Mouse (Mus musculus) intestine, embryonic 14.5 days (tissue): Measurements from ENCODE around the gene Acot12. TPM values are rescaled to one million over a fixed set of nuclear protein-coding genes. Genes with fewer than 3 reads are reported as not detected.

Experiments
- ATAC-seq: fragments of 200-750 bp; cut with Nextera tagmentation; replicated peaks from 2 replicates; pipeline ENCODE4 v1.8.0; 2017; ENCODE audit warnings: low read depth, moderate number of reproducible peaks, moderate TSS enrichment, moderate library complexity; ENCODE audit not compliant: low FRiP score, low TSS enrichment
- DNase-seq: peaks from one replicate; pipeline ENCODE4 v3.0.0-alpha.2; 2018; ENCODE audit warnings: low spot score
- H3K27ac ChIP-seq: fragments of 300-500 bp; sonication (generic); 2 replicates; pipeline ENCODE4 v1.5.1; 2014; ENCODE audit warnings: low read depth, mild to moderate bottlenecking, control low read depth
- H3K27me3 ChIP-seq: fragments of 300-500 bp; sonication (generic); replicated peaks from 2 replicates; pipeline ENCODE4 v1.6.1; 2014; ENCODE audit warnings: low read length, control low read depth; ENCODE audit not compliant: control insufficient read depth, insufficient read depth
- H3K36me3 ChIP-seq: fragments of 300-500 bp; sonication (generic); 2 replicates; pipeline ENCODE4 v1.6.1; 2014; ENCODE audit warnings: low read length, control low read depth; ENCODE audit not compliant: control insufficient read depth, insufficient read depth
- H3K4me1 ChIP-seq: fragments of 300-500 bp; sonication (generic); replicated peaks from 2 replicates; pipeline ENCODE4 v1.6.1; 2014; ENCODE audit warnings: low read length, control low read depth, mixed read lengths; ENCODE audit not compliant: control insufficient read depth, insufficient read depth
- H3K4me2 ChIP-seq: fragments of 300-500 bp; sonication (generic); 2 replicates; pipeline ENCODE4 v1.6.1; 2014; ENCODE audit warnings: low read length
- H3K4me3 ChIP-seq: fragments of 300-500 bp; sonication (generic); 2 replicates; pipeline ENCODE4 v1.5.1; 2014; ENCODE audit warnings: low read depth, low read length, control low read depth, mixed read lengths
- H3K9ac ChIP-seq: fragments of 300-500 bp; sonication (generic); 2 replicates; pipeline ENCODE4 v1.6.1; 2014; ENCODE audit warnings: mild to moderate bottlenecking, low read length
- H3K9me3 ChIP-seq: fragments of 300-500 bp; sonication (generic); 2 replicates; pipeline ENCODE4 v1.6.1; 2016; ENCODE audit warnings: low read length, control low read depth; ENCODE audit not compliant: control insufficient read depth
- WGBS: fragments of 180-500 bp; shearing (Covaris S2); extraction: QIAGEN DNeasy Blood & Tissue Kit; methylation state at CpG from one replicate; pipeline ENCODE4 v1.1.7; 2014; 5-methylcytosine and 5-hydroxymethylcytosine counted together
- polyA plus RNA-seq: library from polyadenylated mRNA; unstranded; fragments of >200 nt; fragmentation: Nextera tagmentation; extraction: Ambion mirVana; gene quantifications from 2 replicates; pipeline ENCODE4 v1.2.1, GENCODE M21; 2014

The Acot12 gene
- polyA plus RNA-seq, 1 experiment from 2014 or later: 0.47 TPM

DNA sequence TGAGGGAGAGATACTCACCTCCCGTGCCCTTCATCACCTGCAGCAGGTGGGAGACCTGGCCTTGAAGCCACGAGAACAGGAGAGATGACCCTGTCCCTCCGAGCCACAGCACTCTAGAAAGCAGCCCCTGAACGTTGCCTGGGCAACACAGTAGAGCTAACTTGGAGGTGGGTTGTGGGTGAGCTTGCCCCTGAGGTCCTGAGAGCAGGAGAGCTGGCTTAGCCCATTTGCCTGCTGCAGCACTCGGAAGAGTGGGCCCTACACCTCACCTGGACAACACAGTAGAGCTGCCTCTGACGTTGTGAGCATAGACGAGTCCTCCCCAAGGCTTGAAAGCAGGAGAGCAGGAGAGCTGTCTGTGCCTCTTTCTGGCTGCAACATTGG, 17.6 kb upstream of the Acot12 start:
- Histone ChIP-seq H3K9me3 (no peaks in the 10 kb centered on the region), H3K4me2 (no peak overlapping the region), H3K27ac (no peak overlapping the region), H3K4me3 (no peak overlapping the region), H3K4me1 (no peaks in the 10 kb centered on the region), H3K27me3 (no peaks in the 10 kb centered on the region), H3K9ac (no peak overlapping the region), H3K36me3 (no peaks in the 10 kb centered on the region)
- no peak for ATAC-seq
- DNase-seq: no peak
- 79% methylated on average over 7 of the region's 7 CpGs for WGBS

DNA sequence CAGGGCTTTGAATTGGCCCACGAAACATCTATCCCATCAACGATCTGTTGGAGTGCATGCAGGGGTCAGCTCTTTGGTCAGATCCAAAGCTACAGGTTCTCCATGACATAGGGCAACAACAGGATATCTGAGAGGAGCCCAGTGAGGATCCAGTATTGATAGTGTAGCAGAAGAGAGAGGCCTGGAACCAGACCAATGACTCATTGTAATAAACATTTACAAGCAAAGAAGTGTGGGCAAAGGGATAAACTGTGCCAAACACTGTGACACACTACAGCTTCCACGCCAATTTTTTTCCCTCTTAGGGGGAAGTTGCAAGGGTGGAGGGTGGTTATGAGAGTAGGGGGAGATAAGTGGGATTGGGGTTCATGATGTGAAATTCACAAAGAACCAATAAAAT, 17.1 kb upstream of the Acot12 start:
- Histone ChIP-seq H3K27me3 (no peaks in the 10 kb centered on the region), H3K4me3 (no peak overlapping the region), H3K36me3 (no peaks in the 10 kb centered on the region), H3K9ac (no peak overlapping the region), H3K4me2 (no peak overlapping the region), H3K9me3 (no peaks in the 10 kb centered on the region), H3K4me1 (no peaks in the 10 kb centered on the region), H3K27ac (no peak overlapping the region)
- DNase-seq (no peak), ATAC-seq (no peak)
- 72% methylated on average over 3 of the region's 3 CpGs for WGBS

DNA sequence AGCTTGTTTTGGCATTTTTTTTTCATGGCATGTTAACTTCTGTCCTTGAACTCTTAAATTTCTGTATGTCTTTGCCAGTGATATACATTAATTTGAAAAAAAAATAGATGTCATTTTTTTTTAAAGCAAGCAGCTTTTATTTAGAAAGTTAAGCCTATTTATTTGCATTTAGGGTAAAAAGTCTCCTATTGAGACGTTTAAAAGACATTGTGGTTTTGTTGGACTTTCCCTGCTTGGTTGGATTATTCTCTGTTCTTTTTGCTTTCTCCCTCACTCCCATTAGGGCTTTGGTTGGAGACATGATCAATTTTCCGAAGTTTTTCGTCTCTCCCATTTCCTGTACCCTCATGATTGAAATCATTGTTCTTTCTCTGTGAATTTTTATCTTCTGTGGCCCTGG, 16.2 kb upstream of the Acot12 start:
- ATAC-seq: no peak
- WGBS: 58% methylated on average over 3 of the region's 3 CpGs
- Histone ChIP-seq H3K4me2 (no peak overlapping the region), H3K9ac (no peak overlapping the region), H3K36me3 (no peaks in the 10 kb centered on the region), H3K27me3 (no peaks in the 10 kb centered on the region), H3K27ac (no peak overlapping the region), H3K9me3 (no peaks in the 10 kb centered on the region), H3K4me1 (no peaks in the 10 kb centered on the region), H3K4me3 (no peak overlapping the region)
- no peak for DNase-seq

DNA sequence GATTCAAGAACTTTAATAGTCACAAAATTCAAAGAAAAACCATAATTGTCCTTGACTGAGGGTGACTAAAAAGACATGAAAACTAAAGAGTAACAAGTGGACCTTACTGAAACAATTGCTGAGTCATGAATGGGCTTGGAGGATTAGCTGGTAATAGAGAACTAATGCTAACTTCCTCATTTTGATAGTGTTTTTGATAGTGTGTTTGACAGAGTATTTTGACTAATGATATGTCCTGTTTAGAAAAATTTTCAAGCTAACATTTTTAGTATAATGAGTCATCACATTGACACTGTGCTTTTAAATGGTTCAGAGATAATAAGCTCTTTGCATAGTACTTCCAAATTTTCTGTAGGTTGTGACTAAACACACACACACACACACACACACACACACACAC, 13.4 kb upstream of the Acot12 start:
- ATAC-seq: no peak

DNA sequence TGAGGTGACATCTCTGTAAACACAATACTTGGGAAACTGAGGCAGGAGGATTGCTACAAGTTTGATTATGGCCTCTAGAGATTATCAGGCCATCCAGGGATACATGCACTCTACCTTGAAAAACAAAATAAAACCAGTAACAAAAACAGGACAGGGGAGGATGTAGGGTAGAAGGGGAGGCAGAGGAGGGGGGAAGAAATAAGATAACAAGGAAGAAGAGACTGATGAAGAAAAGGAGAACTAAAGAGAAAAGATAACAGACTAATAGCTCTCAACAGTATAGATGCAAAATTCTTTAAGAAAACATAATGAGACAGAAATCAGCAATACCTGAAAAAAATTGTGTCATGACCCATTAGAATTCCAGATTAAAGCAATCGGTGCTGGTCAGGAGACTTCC, 4.1 kb upstream of the Acot12 start:
- Histone ChIP-seq H3K4me1 (no peaks in the 10 kb centered on the region), H3K27ac (no peak overlapping the region), H3K9ac (no peak overlapping the region), H3K4me3 (no peak overlapping the region), H3K9me3 (no peaks in the 10 kb centered on the region), H3K27me3 (peaks cover 3% of the 10 kb centered on the region; the same call in 1 of the 2 replicates), H3K36me3 (no peaks in the 10 kb centered on the region), H3K4me2 (no peak overlapping the region)
- 89% methylated on average over 1 of the region's 1 CpGs for WGBS
- no peak for ATAC-seq
- no peak for DNase-seq

More for the DNA sequence above, 13.4 kb upstream of the Acot12 start:
- no peaks in the 10 kb centered on the region for H3K4me1 ChIP-seq
- H3K9me3 ChIP-seq: no peaks in the 10 kb centered on the region
- no peak overlapping the region for H3K27ac ChIP-seq
- H3K4me3 ChIP-seq: no peak overlapping the region
- H3K36me3 ChIP-seq: no peaks in the 10 kb centered on the region
- H3K4me2 ChIP-seq: no peak overlapping the region
- no peak for DNase-seq
- H3K27me3 ChIP-seq: no peaks in the 10 kb centered on the region
- no peak overlapping the region for H3K9ac ChIP-seq

DNA sequence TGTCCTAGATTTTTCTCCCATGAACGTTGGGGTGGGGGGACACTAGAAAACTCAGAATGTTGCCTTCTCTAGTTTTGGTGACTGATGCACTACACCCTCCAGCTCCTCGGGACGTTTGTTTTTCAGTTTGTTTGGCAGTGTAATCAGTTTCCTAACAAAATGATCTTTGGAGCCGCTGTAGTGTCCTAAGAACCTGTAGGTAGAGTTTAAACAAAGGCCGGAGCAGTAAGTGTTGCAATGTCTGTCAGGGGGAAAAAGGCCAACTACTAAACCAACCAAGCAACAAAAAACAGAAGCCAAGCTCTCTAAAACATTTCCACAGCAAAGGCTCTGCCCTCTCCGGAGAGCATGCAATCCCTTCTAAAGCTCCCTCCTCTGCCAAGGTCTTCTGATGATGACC, 461 bp upstream of the Acot12 start:
- peak overlapping the region; percentile 39; the same call in 1 of the 2 replicates for H3K4me3 ChIP-seq

DNA sequence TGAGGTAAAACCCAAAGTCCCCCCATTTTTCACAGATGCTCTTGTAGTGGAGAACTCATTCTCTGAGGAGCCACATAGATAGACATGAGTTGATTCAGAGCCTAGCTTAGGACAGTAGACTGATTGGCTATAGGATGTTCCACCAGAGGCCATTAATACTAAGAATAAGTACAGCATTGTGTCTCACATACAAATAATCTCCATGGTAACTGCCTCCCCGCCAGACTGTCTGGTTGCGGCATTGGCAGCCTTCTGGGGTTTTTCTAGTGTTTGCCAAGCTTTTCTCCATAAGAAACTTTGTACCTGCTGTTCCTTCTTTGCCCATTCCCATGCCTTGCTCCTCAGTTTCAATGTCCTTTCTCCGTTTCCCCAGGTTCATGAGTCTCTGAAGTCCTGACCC, 1.9 kb downstream of the Acot12 start:
- Histone ChIP-seq H3K9me3 (no peaks in the 10 kb centered on the region), H3K4me2 (no peak overlapping the region), H3K9ac (no peak overlapping the region), H3K27me3 (peaks cover 3% of the 10 kb centered on the region; the same call in 1 of the 2 replicates), H3K27ac (no peak overlapping the region), H3K36me3 (no peaks in the 10 kb centered on the region), H3K4me3 (no peak overlapping the region), H3K4me1 (no peaks in the 10 kb centered on the region)
- no peak for DNase-seq
- ATAC-seq: no peak
- WGBS: 89% methylated on average over 3 of the region's 3 CpGs

More for the DNA sequence above, 461 bp upstream of the Acot12 start:
- H3K4me2 ChIP-seq: peak overlapping the region; percentile 75
- H3K27me3 ChIP-seq: peaks cover 3% of the 10 kb centered on the region; the same call in 1 of the 2 replicates
- ATAC-seq (no peak), DNase-seq (peak; percentile 53)
- no peaks in the 10 kb centered on the region for H3K9me3 ChIP-seq
- no peaks in the 10 kb centered on the region for H3K36me3 ChIP-seq
- H3K9ac ChIP-seq: no peak overlapping the region
- WGBS: 61% methylated on average over 6 of the region's 6 CpGs
- no peaks in the 10 kb centered on the region for H3K4me1 ChIP-seq
- H3K27ac ChIP-seq: no peak overlapping the region

DNA sequence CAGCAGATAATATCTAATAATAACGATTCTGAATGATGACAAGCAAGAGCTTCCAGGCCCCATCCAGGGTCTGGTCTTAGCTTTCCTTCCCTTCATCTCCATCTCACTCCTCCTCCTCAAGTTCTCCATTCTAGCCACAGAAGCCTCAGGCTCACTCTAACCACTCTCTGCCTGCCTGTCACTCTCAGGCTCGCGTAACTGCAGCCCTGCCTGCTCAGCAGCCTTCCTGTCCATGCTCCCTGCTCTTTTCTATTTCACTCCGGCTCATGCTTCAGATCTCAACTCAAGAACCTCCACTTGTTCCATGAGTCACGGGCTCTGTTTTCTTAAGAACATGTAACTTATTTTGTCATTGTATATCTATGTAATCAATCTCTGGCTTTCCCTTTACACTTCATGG, 5.2 kb downstream of the Acot12 start:
- Histone ChIP-seq H3K9me3 (no peaks in the 10 kb centered on the region), H3K4me2 (no peak overlapping the region), H3K4me1 (no peaks in the 10 kb centered on the region), H3K36me3 (no peaks in the 10 kb centered on the region), H3K27me3 (peaks cover 3% of the 10 kb centered on the region; the same call in 1 of the 2 replicates), H3K27ac (no peak overlapping the region), H3K4me3 (no peak overlapping the region), H3K9ac (no peak overlapping the region)
- DNase-seq: no peak
- no peak for ATAC-seq
- WGBS: 88% methylated on average over 5 of the region's 5 CpGs

DNA sequence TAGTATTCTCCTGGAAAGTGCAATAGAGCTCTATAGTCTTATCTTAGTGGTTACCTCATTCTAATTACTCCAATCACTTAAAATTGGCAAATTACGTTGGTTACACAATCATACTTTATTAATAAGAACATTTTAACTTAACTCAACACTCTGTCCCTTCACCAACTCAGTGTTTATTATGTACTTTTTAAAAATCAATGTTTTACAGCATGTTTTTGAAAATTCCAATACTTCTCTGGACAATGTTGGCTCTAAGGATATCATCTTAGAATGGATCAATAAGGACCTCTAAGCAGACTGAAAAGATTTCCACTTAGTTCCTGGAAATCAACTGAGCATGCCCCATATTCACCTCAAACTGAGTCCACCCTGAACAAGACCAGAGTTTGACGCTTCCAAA, 7.1 kb downstream of the Acot12 start:
- no peak for ATAC-seq
- no peak for DNase-seq
- H3K4me2 ChIP-seq: no peak overlapping the region
- no peaks in the 10 kb centered on the region for H3K36me3 ChIP-seq
- H3K4me3 ChIP-seq: no peak overlapping the region
- H3K9me3 ChIP-seq: no peaks in the 10 kb centered on the region
- WGBS: 83% methylated on average over 2 of the region's 2 CpGs
- no peak overlapping the region for H3K27ac ChIP-seq
- no peaks in the 10 kb centered on the region for H3K4me1 ChIP-seq
- no peaks in the 10 kb centered on the region for H3K27me3 ChIP-seq
- no peak overlapping the region for H3K9ac ChIP-seq
